Mouse (Mus musculus) heart, embryonic 10.5 days (tissue): ENCODE results near the gene Sox5. TPM values are rescaled to one million over a fixed set of nuclear protein-coding genes. Genes with fewer than 3 reads are reported as not detected.

Experiments
- DNase-seq: peaks from one replicate; pipeline ENCODE4 v3.0.0-alpha.2; 2017; ENCODE audit warnings: low spot score
- H3K27ac ChIP-seq: fragments of 300-500 bp; sonication (generic); 2 replicates; pipeline ENCODE4 v1.5.1; 2016; ENCODE audit warnings: mild to moderate bottlenecking
- H3K27me3 ChIP-seq: fragments of 300-500 bp; sonication (generic); 2 replicates; pipeline ENCODE4 v1.6.1; 2016; ENCODE audit warnings: mild to moderate bottlenecking; ENCODE audit not compliant: poor library complexity, insufficient read depth, severe bottlenecking
- H3K36me3 ChIP-seq: fragments of 300-500 bp; sonication (generic); 2 replicates; pipeline ENCODE4 v1.6.1; 2016; ENCODE audit warnings: mild to moderate bottlenecking, moderate library complexity
- H3K4me1 ChIP-seq: fragments of 300-500 bp; sonication (generic); 2 replicates; pipeline ENCODE4 v1.6.1; 2016; ENCODE audit warnings: mild to moderate bottlenecking
- H3K4me3 ChIP-seq: fragments of 300-500 bp; sonication (generic); 2 replicates; pipeline ENCODE4 v1.5.1; 2016; ENCODE audit warnings: mild to moderate bottlenecking, moderate library complexity
- H3K9me3 ChIP-seq: fragments of 300-500 bp; sonication (generic); 2 replicates; pipeline ENCODE4 v1.6.1; 2016; ENCODE audit warnings: mild to moderate bottlenecking, moderate library complexity
- WGBS: fragments of 180-500 bp; shearing (Covaris S2); methylation state at CpG from one replicate; pipeline ENCODE4 v1.1.7; 2016; 5-methylcytosine and 5-hydroxymethylcytosine counted together
- polyA plus RNA-seq: library from polyadenylated mRNA; unstranded; fragments of >200 nt; fragmentation: Nextera tagmentation; extraction: Ambion mirVana; gene quantifications from 2 replicates; pipeline ENCODE4 v1.2.1, GENCODE M21; 2016

The Sox5 gene
- polyA plus RNA-seq, 1 experiment from 2014 or later, result 17.1 TPM

- H3K9me3 ChIP-seq, result no peaks in the 10 kb centered on the region
- DNase-seq, result no peak
- peaks cover 59% of the 10 kb centered on the region for H3K27me3 ChIP-seq
- H3K4me1 ChIP-seq, result peaks cover 8% of the 10 kb centered on the region
- no peaks in the 10 kb centered on the region for H3K36me3 ChIP-seq
- peak overlapping the region; percentile 85; the same call in 1 of the 2 replicates for H3K4me3 ChIP-seq
- no peak overlapping the region for H3K27ac ChIP-seq
Measured at GRCm38 (mm10) chr6:144783295-144783694, 1.5 kb upstream of the Sox5 start.

DNA sequence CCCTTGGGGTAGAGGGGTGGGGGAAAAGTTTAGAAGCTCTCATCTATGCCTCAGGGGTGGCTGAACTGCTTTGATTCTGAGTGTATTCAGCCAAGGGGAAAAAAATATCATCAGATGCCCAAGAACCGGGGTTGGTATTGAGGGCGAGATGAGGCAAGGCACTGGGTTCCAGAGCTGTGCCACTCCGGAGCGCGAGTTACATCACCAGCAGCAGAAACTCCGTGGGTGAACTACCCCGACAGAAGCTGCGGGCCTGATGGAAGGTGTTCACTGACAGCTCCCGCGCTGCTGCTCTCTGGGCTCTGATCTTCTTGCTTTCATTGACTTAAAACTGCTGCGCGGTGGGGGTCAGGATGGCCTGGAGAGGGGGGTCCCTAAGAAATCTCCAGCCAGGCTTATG lies 1.1 kb upstream of the Sox5 start:
- no peak for DNase-seq
- Histone ChIP-seq H3K27me3 (peaks cover 64% of the 10 kb centered on the region), H3K36me3 (no peaks in the 10 kb centered on the region), H3K4me1 (peaks cover 8% of the 10 kb centered on the region), H3K4me3 (peak overlapping the region; percentile 85), H3K9me3 (no peaks in the 10 kb centered on the region), H3K27ac (peak overlapping the region; percentile 89)
- 2% methylated on average over 12 of the region's 12 CpGs for WGBS

DNA sequence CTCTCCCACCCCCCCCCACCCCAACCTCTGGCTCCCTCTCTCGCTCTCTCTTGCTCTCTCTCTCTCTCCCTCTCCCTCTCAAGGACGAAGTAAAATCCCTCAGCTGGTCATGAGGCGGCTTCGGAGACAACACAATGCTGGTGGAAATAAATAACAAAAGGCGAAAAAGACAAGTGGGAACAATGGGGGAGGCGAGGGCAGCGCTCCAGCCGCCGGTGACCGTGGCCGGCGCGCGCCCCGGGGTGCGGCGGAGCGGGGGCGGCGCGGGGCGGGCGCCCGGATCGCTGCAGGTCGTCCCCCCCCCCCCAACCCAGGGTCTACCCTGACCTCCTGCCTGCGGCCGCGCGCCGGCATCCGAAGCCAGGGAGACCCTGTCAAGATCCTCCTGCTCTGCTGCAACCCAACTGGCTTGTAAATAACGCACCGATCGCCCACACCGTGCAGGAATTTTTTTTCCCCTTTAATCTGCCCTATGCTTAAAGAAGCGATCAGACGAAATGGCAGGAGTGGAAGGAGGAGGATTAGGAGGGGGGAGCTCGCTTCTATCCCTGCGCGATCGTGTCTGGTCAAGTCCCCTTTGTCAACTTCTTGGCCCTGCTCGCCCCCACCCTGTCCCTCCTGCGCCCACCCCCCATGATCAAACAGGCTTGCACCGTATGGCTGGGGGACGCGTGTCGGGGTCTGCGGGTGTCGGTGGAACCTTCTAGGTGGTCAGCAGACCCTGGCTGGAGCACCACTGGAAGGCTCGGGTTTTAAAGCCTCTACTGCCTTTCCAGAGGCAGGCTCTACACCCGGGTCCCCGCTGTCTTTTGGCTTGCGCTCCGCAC lies 467 bp upstream of the Sox5 start:
- H3K36me3 ChIP-seq, result no peaks in the 10 kb centered on the region
- H3K27me3 ChIP-seq, result peaks cover 70% of the 10 kb centered on the region
- H3K9me3 ChIP-seq, result no peaks in the 10 kb centered on the region
- peaks cover 8% of the 10 kb centered on the region for H3K4me1 ChIP-seq
- H3K4me3 ChIP-seq, result peak overlapping the region; percentile 85
- whole genome bisulfite sequencing, result under 1% methylated on average over 54 of the region's 55 CpGs
- DNase-seq, result no peak
- H3K27ac ChIP-seq, result peak overlapping the region; percentile 89

GRCm38 (mm10) chr6:144780608-144781285 lies 1.0 kb downstream of the Sox5 start:
- Histone ChIP-seq H3K27me3 (peaks cover 75% of the 10 kb centered on the region), H3K4me3 (peak overlapping the region; percentile 85), H3K27ac (peak overlapping the region; percentile 89), H3K4me1 (peaks cover 8% of the 10 kb centered on the region), H3K9me3 (no peaks in the 10 kb centered on the region), H3K36me3 (no peaks in the 10 kb centered on the region)
- 25% methylated on average over 9 of the region's 9 CpGs for WGBS
- no peak for DNase-seq

GRCm38 (mm10) chr6:144779945-144780607 lies 1.7 kb downstream of the Sox5 start:
- H3K4me3 ChIP-seq, result no peak overlapping the region
- DNase-seq, result no peak
- no peaks in the 10 kb centered on the region for H3K36me3 ChIP-seq
- 53% methylated on average over 12 of the region's 12 CpGs for WGBS
- no peaks in the 10 kb centered on the region for H3K9me3 ChIP-seq
- H3K27me3 ChIP-seq, result peaks cover 74% of the 10 kb centered on the region
- H3K27ac ChIP-seq, result no peak overlapping the region
- H3K4me1 ChIP-seq, result peaks cover 11% of the 10 kb centered on the region

GRCm38 (mm10) chr6:144777356-144778035 lies 4.3 kb downstream of the Sox5 start:
- H3K4me3 ChIP-seq, result no peak overlapping the region
- H3K27me3 ChIP-seq, result peaks cover 68% of the 10 kb centered on the region
- no peaks in the 10 kb centered on the region for H3K36me3 ChIP-seq
- no peak overlapping the region for H3K27ac ChIP-seq
- WGBS, result 89% methylated on average over 7 of the region's 7 CpGs
- DNase-seq, result no peak
- H3K4me1 ChIP-seq, result peaks cover 11% of the 10 kb centered on the region
- no peaks in the 10 kb centered on the region for H3K9me3 ChIP-seq

- Histone ChIP-seq H3K27ac (no peak overlapping the region), H3K9me3 (no peaks in the 10 kb centered on the region), H3K36me3 (no peaks in the 10 kb centered on the region), H3K4me1 (peaks cover 13% of the 10 kb centered on the region; the same call in 1 of the 2 replicates), H3K27me3 (peaks cover 86% of the 10 kb centered on the region), H3K4me3 (no peak overlapping the region)
- no peak for DNase-seq
- 96% methylated on average over 6 of the region's 6 CpGs for WGBS
Measured at GRCm38 (mm10) chr6:144773736-144774135, 8.0 kb downstream of the Sox5 start.

DNA sequence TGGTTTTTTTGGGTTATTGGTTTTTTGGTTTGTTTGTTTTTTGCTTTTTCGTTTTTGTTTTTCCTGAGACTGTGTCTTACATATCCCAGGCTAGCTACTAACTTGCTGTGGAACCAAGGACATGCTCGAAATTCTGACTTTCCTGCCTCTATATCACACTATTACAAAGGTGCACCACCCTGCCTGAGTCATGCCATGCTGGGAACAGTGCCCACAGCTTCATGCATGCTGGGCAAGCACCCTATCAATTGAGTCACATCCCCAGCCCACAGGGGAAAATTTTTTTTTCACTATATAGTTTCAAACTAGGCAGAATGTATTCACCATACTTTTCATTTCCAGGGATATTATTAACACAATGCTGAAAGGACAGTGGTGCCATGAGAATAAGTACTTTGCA lies 8.8 kb downstream of the Sox5 start:
- 75% methylated on average over 2 of the region's 2 CpGs for WGBS
- Histone ChIP-seq H3K27me3 (peaks cover 88% of the 10 kb centered on the region), H3K9me3 (no peaks in the 10 kb centered on the region), H3K36me3 (no peaks in the 10 kb centered on the region), H3K4me3 (no peak overlapping the region), H3K4me1 (peaks cover 16% of the 10 kb centered on the region; the same call in 1 of the 2 replicates), H3K27ac (no peak overlapping the region)
- no peak for DNase-seq

GRCm38 (mm10) chr6:144772175-144772918 lies 9.4 kb downstream of the Sox5 start:
- H3K4me3 ChIP-seq, result no peak overlapping the region
- H3K36me3 ChIP-seq, result no peaks in the 10 kb centered on the region
- WGBS, result 58% methylated on average over 15 of the region's 15 CpGs
- peaks cover 16% of the 10 kb centered on the region; the same call in 1 of the 2 replicates for H3K4me1 ChIP-seq
- H3K27ac ChIP-seq, result no peak overlapping the region
- no peaks in the 10 kb centered on the region for H3K9me3 ChIP-seq
- peaks cover 88% of the 10 kb centered on the region for H3K27me3 ChIP-seq
- no peak for DNase-seq

DNA sequence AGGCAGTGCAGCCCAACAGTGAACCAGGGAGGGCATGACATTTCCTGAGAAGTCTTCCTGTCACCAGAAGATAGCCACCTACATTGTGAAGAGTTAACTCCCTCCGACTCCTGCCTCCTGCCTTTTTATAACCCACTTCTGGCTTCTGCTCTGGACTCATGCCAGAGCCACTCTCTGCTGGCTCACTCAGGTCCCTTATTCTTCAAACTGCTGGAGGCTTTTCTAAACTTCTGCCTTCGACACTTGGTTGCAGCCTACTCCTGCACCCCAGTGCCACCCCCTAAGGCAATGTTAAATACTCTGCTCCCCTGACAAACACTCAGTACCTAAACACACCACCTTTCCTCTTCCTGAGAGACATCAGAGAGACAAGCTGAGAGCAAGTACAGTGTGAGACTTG lies 12.7 kb downstream of the Sox5 start:
- Histone ChIP-seq H3K4me3 (no peak overlapping the region), H3K9me3 (no peaks in the 10 kb centered on the region), H3K27ac (no peak overlapping the region), H3K4me1 (peaks cover 8% of the 10 kb centered on the region; the same call in 1 of the 2 replicates), H3K36me3 (no peaks in the 10 kb centered on the region), H3K27me3 (peaks cover 89% of the 10 kb centered on the region)
- no peak for DNase-seq
- 22% methylated on average over 2 of the region's 2 CpGs for WGBS

GRCm38 (mm10) chr6:144761902-144762301 lies 19.9 kb downstream of the Sox5 start:
- H3K36me3 ChIP-seq, result no peaks in the 10 kb centered on the region
- no peak for DNase-seq
- H3K9me3 ChIP-seq, result no peaks in the 10 kb centered on the region
- H3K4me3 ChIP-seq, result no peak overlapping the region
- H3K4me1 ChIP-seq, result peaks cover 14% of the 10 kb centered on the region; the same call in 1 of the 2 replicates
- peaks cover 36% of the 10 kb centered on the region for H3K27me3 ChIP-seq
- no peak overlapping the region for H3K27ac ChIP-seq
- WGBS, result 78% methylated on average over 12 of the region's 12 CpGs

- Histone ChIP-seq H3K4me1 (peaks cover 14% of the 10 kb centered on the region; the same call in 1 of the 2 replicates), H3K4me3 (no peak overlapping the region), H3K36me3 (no peaks in the 10 kb centered on the region), H3K27me3 (peaks cover 20% of the 10 kb centered on the region), H3K9me3 (no peaks in the 10 kb centered on the region), H3K27ac (0 out of 2 replicates have a peak overlapping the region, but pooled peaks have one; percentile 47)
- DNase-seq, result no peak
- WGBS, result 45% methylated on average over 8 of the region's 8 CpGs
Measured at GRCm38 (mm10) chr6:144759193-144759592, 22.6 kb downstream of the Sox5 start.
